ENCODE assay signal across 8 mouse cellular contexts in the genomic region with DNA sequence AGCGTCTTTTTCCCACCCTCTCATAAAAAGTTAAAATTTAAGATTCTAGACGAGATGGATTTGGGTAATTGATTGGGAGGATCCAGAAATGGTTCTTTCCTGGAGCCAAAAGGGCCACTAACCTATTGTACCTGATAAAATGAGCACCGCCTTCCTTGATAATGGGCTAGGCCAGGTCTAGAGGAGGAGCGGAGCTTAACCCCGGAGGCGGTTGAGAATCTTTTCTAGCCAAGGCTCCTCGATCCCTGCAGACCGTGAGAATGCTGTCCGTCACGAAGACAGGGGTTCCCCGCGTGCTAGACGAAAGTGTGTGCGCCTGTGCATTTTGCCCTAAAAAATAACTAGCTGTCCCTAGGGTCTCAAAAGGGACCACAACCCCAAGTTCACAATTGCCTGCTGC. TPM values are rescaled to one million over a fixed set of nuclear protein-coding genes. Genes with fewer than 3 reads are reported as not detected.
DNase-seq lines count a peak whose midpoint lies in the region; ATAC-seq lines count a peak whose summit lies in the region.

No protein-coding gene starts in this region.

- no peak for ATAC-seq in kidney, embryonic 15.5 days (replicated peaks; ENCODE audit: low FRiP score)
- ATAC-seq in activated CD4-positive, CD25-positive, alpha-beta regulatory T cell, adult 4 months: peak; percentile 36
- ATAC-seq in hindbrain, embryonic 15.5 days (ENCODE audit: low FRiP score, low read depth): no peak
- no peak for ATAC-seq in midbrain, embryonic 16.5 days

- peak overlapping the region; percentile 99 for H3K4me2 ChIP-seq in kidney, embryonic 15.5 days
- H3K4me2 ChIP-seq in hindbrain, embryonic 15.5 days: peak overlapping the region; percentile 98
- peak overlapping the region; percentile 96 for H3K4me2 ChIP-seq in midbrain, embryonic 16.5 days (ENCODE audit: low read length)

- WGBS in kidney, embryonic 15.5 days: 0% methylated on average over 14 of the region's 14 CpGs
- WGBS in hindbrain, embryonic 15.5 days: 3% methylated on average over 14 of the region's 14 CpGs
- WGBS in midbrain, embryonic 16.5 days: 3% methylated on average over 14 of the region's 14 CpGs

- peak overlapping the region; percentile 65 for H3K4me3 ChIP-seq in kidney, embryonic 15.5 days (replicated peaks)
- H3K4me3 ChIP-seq in hindbrain, embryonic 15.5 days: peak overlapping the region; percentile 53
- peak overlapping the region; percentile 49 for H3K4me3 ChIP-seq in midbrain, embryonic 16.5 days (ENCODE audit: low read depth, low read length)

- H3K9ac ChIP-seq in kidney, embryonic 15.5 days: peak overlapping the region; percentile 73
- H3K9ac ChIP-seq in hindbrain, embryonic 15.5 days: peak overlapping the region; percentile 49
- peak overlapping the region; percentile 64 for H3K9ac ChIP-seq in midbrain, embryonic 16.5 days (ENCODE audit: low read depth, low read length)

- peak overlapping the region; percentile 71 for H3K27ac ChIP-seq in kidney, embryonic 15.5 days
- H3K27ac ChIP-seq in hindbrain, embryonic 15.5 days (replicated peaks): no peak overlapping the region
- H3K27ac ChIP-seq in midbrain, embryonic 16.5 days (ENCODE audit: low read length): no peak overlapping the region

- no peaks in the 10 kb centered on the region for H3K36me3 ChIP-seq in kidney, embryonic 15.5 days
- no peaks in the 10 kb centered on the region for H3K36me3 ChIP-seq in hindbrain, embryonic 15.5 days
- no peaks in the 10 kb centered on the region for H3K36me3 ChIP-seq in midbrain, embryonic 16.5 days (ENCODE audit: control insufficient read depth, insufficient read depth, low read length)

- peaks cover 20% of the 10 kb centered on the region for H3K27me3 ChIP-seq in kidney, embryonic 15.5 days
- H3K27me3 ChIP-seq in hindbrain, embryonic 15.5 days: peaks cover 30% of the 10 kb centered on the region
- peaks cover 24% of the 10 kb centered on the region for H3K27me3 ChIP-seq in midbrain, embryonic 16.5 days (ENCODE audit: control insufficient read depth, insufficient read depth, low read depth, low read length)

- peaks cover 88% of the 10 kb centered on the region for H3K4me1 ChIP-seq in kidney, embryonic 15.5 days
- H3K4me1 ChIP-seq in hindbrain, embryonic 15.5 days (replicated peaks): peaks cover 40% of the 10 kb centered on the region
- peaks cover 12% of the 10 kb centered on the region for H3K4me1 ChIP-seq in midbrain, embryonic 16.5 days (ENCODE audit: control insufficient read depth, insufficient read depth, low read length)

- no peaks in the 10 kb centered on the region for H3K9me3 ChIP-seq in kidney, embryonic 15.5 days (replicated peaks)
- no peaks in the 10 kb centered on the region for H3K9me3 ChIP-seq in hindbrain, embryonic 15.5 days
- no peaks in the 10 kb centered on the region for H3K9me3 ChIP-seq in midbrain, embryonic 16.5 days (replicated peaks; ENCODE audit: control insufficient read depth, low read length, poor library complexity, severe bottlenecking)

- no peak for DNase-seq in kidney, postnatal 14 days
- no peak for DNase-seq in right cerebral cortex, postnatal 36 days (ENCODE audit: low spot score in 2 of 2)
- DNase-seq in adrenal gland, postnatal 14 days: no peak
- DNase-seq in right cerebral cortex, adult 2 months (ENCODE audit: low spot score in 2 of 2): no peak

RNA-seq across cellular contexts. Expression of a gene that starts 17.3 kb away (rescaled TPM):
- 0.13 TPM in 1 of 2 replicates, not detected in the other for polyA plus RNA-seq in kidney, embryonic 15.5 days (2015; fragmentation: Nextera tagmentation; extraction: Ambion mirVana)
- not detected for polyA plus RNA-seq in activated CD4-positive, CD25-positive, alpha-beta regulatory T cell, adult 4 months (2017; shearing (Covaris generic))
- polyA plus RNA-seq in hindbrain, embryonic 15.5 days (2015; fragmentation: Nextera tagmentation; extraction: Ambion mirVana): 0.13 and 0.35 TPM in 2 replicates
- polyA plus RNA-seq in midbrain, embryonic 16.5 days (2015; fragmentation: Nextera tagmentation; extraction: Ambion mirVana): 0.15 and 0.16 TPM in 2 replicates
- not detected in 2 replicates for total RNA-seq in adrenal gland, postnatal 14 days (2021)

RNA-seq across cellular contexts. Expression of a gene that starts 17.4 kb away (rescaled TPM):
- polyA plus RNA-seq in kidney, embryonic 15.5 days (2015; fragmentation: Nextera tagmentation; extraction: Ambion mirVana): 31.9 and 36.8 TPM in 2 replicates
- polyA plus RNA-seq in activated CD4-positive, CD25-positive, alpha-beta regulatory T cell, adult 4 months (2017; shearing (Covaris generic)): 1 to 10 TPM; 1.6 to 1.7 TPM
- 12.2 and 15.2 TPM in 2 replicates for polyA plus RNA-seq in hindbrain, embryonic 15.5 days (2015; fragmentation: Nextera tagmentation; extraction: Ambion mirVana)
- 6.7 and 9.7 TPM in 2 replicates for polyA plus RNA-seq in midbrain, embryonic 16.5 days (2015; fragmentation: Nextera tagmentation; extraction: Ambion mirVana)
- total RNA-seq in adrenal gland, postnatal 14 days (2021): 49.5 and 54.9 TPM in 2 replicates

RNA-seq across cellular contexts. Expression of a gene that starts 22.8 kb away (rescaled TPM):
- 4.5 and 5.2 TPM in 2 replicates for polyA plus RNA-seq in kidney, embryonic 15.5 days (2015; fragmentation: Nextera tagmentation; extraction: Ambion mirVana)
- polyA plus RNA-seq in activated CD4-positive, CD25-positive, alpha-beta regulatory T cell, adult 4 months (2017; shearing (Covaris generic)): not detected
- 6.6 and 8.7 TPM in 2 replicates for polyA plus RNA-seq in hindbrain, embryonic 15.5 days (2015; fragmentation: Nextera tagmentation; extraction: Ambion mirVana)
- 4.6 and 5.5 TPM in 2 replicates for polyA plus RNA-seq in midbrain, embryonic 16.5 days (2015; fragmentation: Nextera tagmentation; extraction: Ambion mirVana)
- total RNA-seq in adrenal gland, postnatal 14 days (2021): 11.1 and 14.9 TPM in 2 replicates

RNA-seq across cellular contexts. Expression of a gene that starts 29.1 kb away (rescaled TPM):
- 0.17 and 0.21 TPM in 2 replicates for polyA plus RNA-seq in kidney, embryonic 15.5 days (2015; fragmentation: Nextera tagmentation; extraction: Ambion mirVana)
- polyA plus RNA-seq in activated CD4-positive, CD25-positive, alpha-beta regulatory T cell, adult 4 months (2017; shearing (Covaris generic)): not detected
- 0.13 TPM in 1 of 2 replicates, not detected in the other for polyA plus RNA-seq in hindbrain, embryonic 15.5 days (2015; fragmentation: Nextera tagmentation; extraction: Ambion mirVana)
- 0.10 and 0.15 TPM in 2 replicates for polyA plus RNA-seq in midbrain, embryonic 16.5 days (2015; fragmentation: Nextera tagmentation; extraction: Ambion mirVana)
- 0.15 and 0.52 TPM in 2 replicates for total RNA-seq in adrenal gland, postnatal 14 days (2021)

RNA-seq across cellular contexts. Expression of a gene that starts 29.1 kb away (rescaled TPM):
- polyA plus RNA-seq in kidney, embryonic 15.5 days (2015; fragmentation: Nextera tagmentation; extraction: Ambion mirVana): 70.9 and 78.3 TPM in 2 replicates
- 1 to 10 TPM; 3.2 to 7.9 TPM for polyA plus RNA-seq in activated CD4-positive, CD25-positive, alpha-beta regulatory T cell, adult 4 months (2017; shearing (Covaris generic))
- 33.9 and 37.4 TPM in 2 replicates for polyA plus RNA-seq in hindbrain, embryonic 15.5 days (2015; fragmentation: Nextera tagmentation; extraction: Ambion mirVana)
- 25.6 and 26.0 TPM in 2 replicates for polyA plus RNA-seq in midbrain, embryonic 16.5 days (2015; fragmentation: Nextera tagmentation; extraction: Ambion mirVana)
- 27.5 and 31.8 TPM in 2 replicates for total RNA-seq in adrenal gland, postnatal 14 days (2021)
